Mouse (Mus musculus) liver, embryonic 14.5 days (tissue): ENCODE measurements around the gene Smyd4.

Source experiments
- CTCF ChIP-seq: IDR thresholded peaks from 2 replicates; pipeline ENCODE4 v1.5.1; 2016; ENCODE audit warnings: antibody characterized with exemption, low read depth, control low read depth
- EP300 ChIP-seq: IDR thresholded peaks from 2 replicates; pipeline ENCODE4 v1.6.1; 2016; ENCODE audit warnings: antibody characterized with exemption, low read depth

GRCm38 (mm10) chr11:75406104-75406503 is 57.9 kb downstream of the Smyd4 start:
- TF ChIP-seq EP300 (no peak), CTCF (peak; percentile 22; the same call in 1 of the 2 replicates)
